Mouse (Mus musculus): Measurements from ENCODE around the gene Actl10.

Actl10 gene

DNA sequence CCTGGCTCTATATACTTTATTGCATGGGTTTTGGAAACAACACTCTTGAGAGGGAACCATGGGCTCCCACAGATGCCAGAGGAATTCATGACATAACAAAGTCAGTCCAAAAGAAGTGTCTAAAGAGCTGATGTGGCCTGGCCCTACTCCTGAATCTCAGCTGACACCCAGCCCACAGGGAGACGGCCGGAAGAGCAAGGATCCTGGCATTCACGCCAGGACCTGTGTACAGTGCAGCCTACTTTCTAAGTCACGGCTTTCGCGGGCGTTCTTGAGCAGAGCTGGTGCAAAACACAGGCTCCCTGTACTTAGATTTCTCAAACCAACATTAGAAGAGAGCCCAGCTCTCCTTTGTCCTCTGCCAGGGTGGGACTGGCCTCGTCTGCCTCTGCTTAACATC lies 29.0 kb downstream of the Actl10 start:
- no peak for DNase-seq (ENCODE audit: low read depth, low spot score)

DNA sequence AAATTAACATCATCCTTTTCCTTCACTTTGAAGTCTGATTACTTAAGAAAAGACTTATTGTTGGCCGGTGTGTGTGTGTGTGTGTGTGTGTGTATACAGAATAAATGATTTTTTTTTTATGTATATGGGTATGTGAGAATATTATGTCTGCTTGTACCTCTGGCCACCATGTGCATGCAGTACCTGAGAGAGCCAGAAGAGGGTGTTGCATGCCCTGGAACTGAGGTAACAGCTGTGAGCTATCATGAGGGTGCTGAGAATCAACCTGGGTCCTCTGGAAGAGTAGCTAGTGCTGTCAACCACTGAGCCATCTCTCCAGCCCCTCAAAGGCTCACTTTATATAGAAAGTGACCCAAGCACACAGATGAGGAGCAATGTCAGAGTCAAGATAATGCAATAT lies 29.8 kb downstream of the Actl10 start:
- no peak for DNase-seq (ENCODE audit: low read depth, low spot score)

DNA sequence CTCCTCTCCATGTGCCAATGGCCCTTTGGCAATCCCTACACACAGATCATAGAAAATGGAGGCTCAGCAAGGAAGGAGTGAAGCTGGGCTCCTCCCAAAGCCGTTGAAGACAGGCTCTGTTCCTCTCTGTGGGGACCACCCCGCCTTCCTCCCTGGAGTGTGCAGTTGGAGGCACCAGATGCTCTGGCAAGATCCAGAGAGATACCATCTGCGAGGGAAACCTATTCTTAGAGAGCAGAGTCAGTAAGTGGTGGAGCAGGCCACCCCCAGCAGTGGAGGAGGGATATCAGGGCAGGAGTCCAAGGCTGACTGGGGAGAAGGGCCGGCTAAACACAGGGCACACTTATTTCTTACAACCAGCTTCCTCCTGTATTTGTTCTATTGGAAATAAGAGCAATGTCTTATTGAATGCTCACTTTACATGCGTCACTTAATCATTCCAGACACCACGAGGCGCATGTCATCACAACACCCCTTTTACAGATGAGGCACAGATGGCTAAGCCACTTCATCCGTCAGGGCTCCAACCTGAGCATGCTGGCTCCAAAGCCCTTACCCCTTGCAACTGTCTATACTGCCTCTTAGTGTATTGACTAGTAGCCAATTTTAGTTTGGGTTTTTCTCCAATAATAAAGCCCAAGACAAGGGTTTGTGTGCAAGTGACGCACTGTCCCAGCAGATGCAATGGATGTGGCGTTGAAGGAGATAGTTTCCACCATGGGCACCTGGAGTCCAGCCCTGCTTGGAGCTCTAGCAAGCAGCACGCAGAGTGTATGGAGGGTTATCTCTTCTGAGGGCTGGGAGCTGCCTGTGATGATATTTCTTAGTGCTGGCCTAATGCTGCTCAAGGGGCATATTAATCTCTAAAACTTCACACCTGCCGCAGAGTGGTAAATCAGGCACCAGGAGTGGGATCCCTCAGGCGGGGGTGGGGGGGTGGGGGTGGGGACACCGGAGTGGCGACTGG lies 32.6 kb downstream of the Actl10 start:
- DNase-seq (ENCODE audit: low read depth, low spot score), result no peak

DNA sequence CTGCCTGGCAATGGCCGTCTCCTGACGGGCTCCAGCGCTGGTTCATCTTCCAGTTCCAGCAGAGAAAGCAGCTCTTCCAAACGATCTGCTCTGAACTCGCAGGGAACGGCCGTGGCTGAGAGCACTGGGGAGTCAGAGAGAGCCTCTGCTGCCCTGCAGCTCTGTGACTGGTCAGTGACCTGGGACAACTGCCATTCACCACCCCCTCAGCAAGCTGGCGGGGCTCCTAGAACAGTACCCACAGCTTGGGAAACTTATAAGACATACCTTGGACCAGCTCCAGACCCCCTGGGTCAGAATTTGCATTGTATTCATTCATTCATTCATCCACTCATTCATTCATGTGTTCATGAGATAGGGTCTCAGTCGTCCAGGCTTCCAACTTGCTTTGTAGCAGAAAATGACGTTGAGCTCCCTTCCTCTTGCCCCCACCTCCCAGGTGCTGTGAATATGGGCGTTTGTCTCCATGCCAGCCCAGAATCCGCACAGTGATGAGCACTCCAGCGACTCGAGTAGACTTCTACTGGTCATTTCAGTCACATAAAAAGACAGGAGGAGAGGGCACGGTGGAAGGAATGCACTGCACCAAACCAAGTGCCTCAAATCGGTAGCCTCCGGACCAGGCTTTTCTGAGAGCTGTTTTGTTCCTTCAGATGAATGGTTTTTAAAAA lies 33.5 kb downstream of the Actl10 start:
- DNase-seq (ENCODE audit: low read depth, low spot score), result no peak

DNA sequence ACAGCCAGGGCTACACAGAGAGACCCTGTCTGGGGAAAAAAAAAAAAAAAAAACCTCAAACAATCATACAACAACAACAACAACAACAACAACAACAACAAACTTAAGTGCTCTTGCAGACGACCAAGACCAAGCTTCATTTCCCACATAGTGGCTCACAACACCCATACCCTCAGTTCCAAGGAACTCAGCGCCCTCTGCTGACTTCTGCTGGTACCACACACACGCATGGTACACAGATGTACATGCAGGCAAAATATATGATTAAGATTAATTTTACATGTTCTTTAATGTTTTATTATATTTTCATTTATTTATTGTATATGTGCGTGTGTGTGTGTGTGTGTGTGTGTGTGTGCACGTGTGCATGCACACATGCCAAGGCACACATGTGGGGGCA lies 34.8 kb downstream of the Actl10 start:
- no peak for DNase-seq (ENCODE audit: low read depth, low spot score)

DNA sequence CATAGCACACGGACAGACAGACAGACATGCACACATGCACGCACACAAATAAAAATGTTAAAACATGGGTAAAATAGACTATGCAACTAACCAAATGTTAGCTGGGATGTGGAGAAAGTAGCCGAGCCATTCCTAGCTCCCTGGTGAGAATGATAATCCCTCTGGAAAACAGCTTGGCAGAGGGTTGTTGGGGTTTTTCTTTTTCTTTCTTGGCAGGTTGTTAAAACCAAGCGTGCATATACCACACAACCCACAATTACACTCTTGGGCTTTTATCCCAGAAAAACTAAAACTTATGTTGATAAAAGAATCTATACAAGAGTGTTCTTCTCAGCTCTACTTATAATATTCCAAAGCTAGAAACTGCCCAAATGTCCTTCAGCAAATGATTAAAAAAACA lies 37.5 kb downstream of the Actl10 start:
- no peak for DNase-seq (ENCODE audit: low read depth, low spot score)

DNA sequence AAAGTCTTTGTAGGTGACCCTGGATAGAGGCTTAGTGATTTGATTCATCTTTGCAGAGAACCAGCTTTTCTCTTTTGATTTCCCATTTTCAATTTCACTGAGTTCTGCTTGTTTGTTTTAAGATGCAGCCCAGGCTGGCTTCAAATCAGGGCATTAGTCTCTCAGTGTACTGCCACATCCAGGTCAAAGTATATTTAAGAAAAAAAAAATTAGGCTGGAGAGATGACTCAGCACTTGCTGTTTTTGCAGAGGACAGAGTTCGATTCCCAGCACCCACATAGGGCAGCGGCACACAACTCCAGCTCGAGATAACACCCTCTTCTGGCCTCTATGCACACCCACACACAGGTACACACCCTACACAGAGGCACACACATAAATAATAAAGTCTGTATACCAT lies 39.7 kb downstream of the Actl10 start:
- no peak for DNase-seq (ENCODE audit: low read depth, low spot score)

DNA sequence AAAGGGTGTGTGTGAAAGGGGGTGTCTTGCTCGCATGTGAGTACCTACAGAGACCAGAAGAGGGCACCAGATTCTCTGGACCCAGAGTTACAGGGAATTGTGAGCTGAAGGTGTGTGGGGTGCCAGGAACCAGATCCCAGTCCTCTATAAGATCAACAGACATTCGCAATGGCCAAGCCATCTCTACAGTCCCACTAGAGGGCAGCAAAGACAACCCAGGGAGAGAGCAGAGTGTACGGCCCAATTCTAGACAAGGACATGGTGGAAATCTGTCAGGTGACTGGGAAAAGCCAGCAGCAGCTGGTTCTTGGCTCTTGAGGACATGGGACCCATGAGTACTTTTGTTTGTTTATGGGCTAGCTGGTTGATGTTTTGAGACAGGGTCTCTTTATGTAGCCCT lies 41.4 kb downstream of the Actl10 start:
- DNase-seq (ENCODE audit: low read depth, low spot score), result peak; percentile 48

DNA sequence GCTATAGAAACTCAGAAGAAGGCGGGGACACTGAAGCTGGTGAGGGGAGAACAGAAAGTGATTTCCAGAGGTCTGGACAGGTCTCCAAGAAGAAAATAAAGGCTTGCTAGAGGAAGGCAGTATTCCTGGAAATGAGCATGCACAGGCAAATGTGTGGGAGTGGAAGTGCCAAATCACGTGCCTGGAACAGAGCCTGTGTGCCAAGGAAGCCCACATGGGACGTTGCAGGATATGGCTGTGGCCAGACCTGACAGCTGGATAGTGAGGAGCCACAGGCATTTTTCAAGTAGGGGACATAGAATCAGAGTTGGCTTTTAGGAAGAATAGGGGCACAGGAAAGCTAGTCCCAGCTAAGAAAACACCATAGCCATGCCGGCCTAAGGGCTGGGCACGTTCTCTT lies 44.2 kb downstream of the Actl10 start:
- no peak for DNase-seq (ENCODE audit: low read depth, low spot score)

DNA sequence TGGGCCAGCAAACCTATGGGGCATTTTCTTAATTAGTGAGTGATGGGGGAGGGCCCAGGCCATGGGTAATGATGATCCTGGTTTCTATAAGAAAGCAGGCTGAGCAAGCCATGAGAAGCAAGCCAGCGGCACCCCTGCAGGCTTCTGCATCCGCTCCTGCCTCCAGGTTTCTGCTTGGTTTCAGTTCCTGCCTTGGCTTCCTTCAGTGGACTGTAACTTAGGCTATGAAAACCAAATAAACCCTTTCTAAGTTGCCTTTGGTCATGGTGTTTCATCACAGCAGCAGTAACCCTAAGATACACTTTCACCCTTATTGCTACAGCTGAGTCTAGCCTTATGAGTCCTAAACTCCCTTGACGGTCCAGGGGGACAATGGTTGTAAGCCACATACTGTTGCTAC lies 45.8 kb downstream of the Actl10 start:
- no peak for DNase-seq (ENCODE audit: low read depth, low spot score)

DNA sequence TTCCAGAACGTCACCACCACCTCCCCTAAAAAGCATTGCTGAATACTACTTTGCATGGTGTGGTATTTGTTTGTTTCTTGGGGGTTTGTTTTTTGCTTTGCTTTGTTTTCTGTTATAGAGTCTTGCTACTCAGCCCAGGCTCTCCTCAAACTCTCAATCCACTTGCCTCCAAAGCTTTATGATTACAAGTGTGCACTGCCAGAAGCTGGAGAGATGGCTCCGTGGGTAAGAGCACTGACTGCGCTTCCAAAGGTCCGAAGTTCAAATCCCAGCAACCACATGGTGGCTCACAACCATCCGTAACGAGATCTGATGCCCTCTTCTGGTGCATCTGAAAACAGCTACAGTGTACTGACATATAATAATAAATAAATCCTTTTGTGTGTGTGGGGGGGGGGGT lies 49.0 kb downstream of the Actl10 start:
- no peak for DNase-seq (ENCODE audit: low read depth, low spot score)

DNA sequence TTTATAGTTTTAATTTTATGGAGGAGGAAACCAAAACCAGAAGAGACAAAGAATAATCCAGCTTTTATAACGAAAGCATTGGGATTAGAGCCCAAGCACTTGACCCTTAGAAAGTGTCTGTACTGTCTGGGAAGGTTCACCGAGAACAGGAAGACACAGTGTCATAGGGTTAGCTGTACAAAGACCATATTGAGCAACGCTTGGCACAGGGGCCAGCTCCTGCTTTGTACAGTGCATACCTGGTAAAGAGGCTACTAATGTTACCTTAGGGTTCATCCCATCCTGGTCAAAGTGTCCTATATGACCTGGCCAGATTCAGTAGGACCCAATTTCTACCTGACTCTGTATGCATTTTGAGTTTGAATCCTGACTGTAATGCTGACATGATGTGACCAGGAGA lies 49.7 kb downstream of the Actl10 start:
- no peak for DNase-seq (ENCODE audit: low read depth, low spot score)
